Mouse (Mus musculus): ENCODE data around the gene Igf2bp3. TPM values are rescaled to one million over a fixed set of nuclear protein-coding genes. Genes with fewer than 3 reads are reported as not detected.

Gene Igf2bp3
- polyA plus RNA-seq, 1 experiment from 2014 or later = 73.4 TPM

DNA sequence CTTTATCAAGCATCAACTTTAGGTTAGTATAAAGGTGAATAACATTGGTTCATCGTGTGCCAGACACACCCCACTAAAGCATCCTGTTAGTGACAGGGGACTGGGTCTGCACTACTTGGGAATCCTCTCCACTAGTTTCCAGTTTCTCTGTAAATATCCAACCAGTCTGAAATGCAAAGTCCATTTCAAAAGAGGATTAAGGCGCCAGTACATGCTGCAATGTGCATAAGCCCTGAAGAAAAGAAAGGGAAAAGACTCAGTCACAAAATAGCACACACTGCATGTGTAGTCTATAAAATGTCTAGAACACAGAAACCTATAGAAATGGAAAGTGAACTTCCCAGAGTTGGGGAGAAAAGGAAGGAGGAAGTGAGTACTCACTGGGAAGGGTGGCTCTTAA lies 68.3 kb downstream of the Igf2bp3 start:
- H3K4me3 ChIP-seq (ENCODE audit: low read length) = no peak overlapping the region
- no peaks in the 10 kb centered on the region for H3K36me3 ChIP-seq (ENCODE audit: control insufficient read depth, insufficient read depth, low read length)
- WGBS = 81% methylated on average over 2 of the region's 2 CpGs
- ATAC-seq (ENCODE audit: low FRiP score, low TSS enrichment) = no peak
- no peak overlapping the region for H3K4me2 ChIP-seq (replicated peaks; ENCODE audit: low read depth, low read length)
- H3K27me3 ChIP-seq (ENCODE audit: control insufficient read depth, insufficient read depth, low read length) = no peaks in the 10 kb centered on the region
- H3K9me3 ChIP-seq (ENCODE audit: control insufficient read depth, low read length) = no peaks in the 10 kb centered on the region
- H3K9ac ChIP-seq (ENCODE audit: low read depth, low read length) = no peak overlapping the region
- H3K27ac ChIP-seq (ENCODE audit: low read depth, low read length) = no peak overlapping the region
- peaks cover 8% of the 10 kb centered on the region for H3K4me1 ChIP-seq (ENCODE audit: control insufficient read depth, insufficient read depth, low read length)

- 88% methylated on average over 9 of the region's 9 CpGs for WGBS
- Histone ChIP-seq H3K9me3 (ENCODE audit: control insufficient read depth, low read length) (no peaks in the 10 kb centered on the region), H3K4me3 (ENCODE audit: low read length) (no peak overlapping the region), H3K4me1 (ENCODE audit: control insufficient read depth, insufficient read depth, low read length) (0 out of 2 replicates have a peak, but pooled peaks cover 1% of the 10 kb centered on the region), H3K4me2 (replicated peaks; ENCODE audit: low read depth, low read length) (no peak overlapping the region), H3K9ac (ENCODE audit: low read depth, low read length) (no peak overlapping the region), H3K27me3 (ENCODE audit: control insufficient read depth, insufficient read depth, low read length) (no peaks in the 10 kb centered on the region), H3K27ac (ENCODE audit: low read depth, low read length) (no peak overlapping the region), H3K36me3 (ENCODE audit: control insufficient read depth, insufficient read depth, low read length) (no peaks in the 10 kb centered on the region)
- no peak for ATAC-seq (ENCODE audit: low FRiP score, low TSS enrichment)
These were observed 72.3 kb downstream of the Igf2bp3 start for GRCm38 (mm10) chr6:49142428-49142827.

DNA sequence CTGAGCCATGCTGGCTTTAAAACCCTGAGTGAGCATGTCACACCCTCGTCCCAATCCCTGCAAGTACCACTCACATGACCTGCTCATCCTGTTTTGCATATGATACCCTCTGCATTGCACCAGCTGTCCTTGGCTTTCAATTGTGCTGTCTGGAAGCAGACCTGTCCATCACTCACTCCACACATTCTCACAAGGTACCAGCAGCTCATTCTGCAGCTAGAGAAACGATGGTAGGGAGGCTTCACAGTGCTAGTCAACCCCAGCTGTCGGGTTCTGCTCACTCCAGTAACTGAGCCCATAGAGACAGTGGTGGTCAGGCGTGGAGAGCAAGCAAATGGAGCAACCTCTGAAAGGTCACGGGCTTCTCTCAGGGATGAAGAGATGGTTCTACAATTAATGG lies 73.6 kb downstream of the Igf2bp3 start:
- H3K27ac ChIP-seq (ENCODE audit: low read depth, low read length) = no peak overlapping the region
- no peaks in the 10 kb centered on the region for H3K9me3 ChIP-seq (ENCODE audit: control insufficient read depth, low read length)
- H3K4me1 ChIP-seq (ENCODE audit: control insufficient read depth, insufficient read depth, low read length) = no peaks in the 10 kb centered on the region
- H3K4me3 ChIP-seq (ENCODE audit: low read length) = no peak overlapping the region
- no peaks in the 10 kb centered on the region for H3K36me3 ChIP-seq (ENCODE audit: control insufficient read depth, insufficient read depth, low read length)
- no peak overlapping the region for H3K4me2 ChIP-seq (replicated peaks; ENCODE audit: low read depth, low read length)
- ATAC-seq (ENCODE audit: low FRiP score, low TSS enrichment) = no peak
- no peaks in the 10 kb centered on the region for H3K27me3 ChIP-seq (ENCODE audit: control insufficient read depth, insufficient read depth, low read length)
- H3K9ac ChIP-seq (ENCODE audit: low read depth, low read length) = no peak overlapping the region
- 69% methylated on average over 5 of the region's 5 CpGs for whole genome bisulfite sequencing

DNA sequence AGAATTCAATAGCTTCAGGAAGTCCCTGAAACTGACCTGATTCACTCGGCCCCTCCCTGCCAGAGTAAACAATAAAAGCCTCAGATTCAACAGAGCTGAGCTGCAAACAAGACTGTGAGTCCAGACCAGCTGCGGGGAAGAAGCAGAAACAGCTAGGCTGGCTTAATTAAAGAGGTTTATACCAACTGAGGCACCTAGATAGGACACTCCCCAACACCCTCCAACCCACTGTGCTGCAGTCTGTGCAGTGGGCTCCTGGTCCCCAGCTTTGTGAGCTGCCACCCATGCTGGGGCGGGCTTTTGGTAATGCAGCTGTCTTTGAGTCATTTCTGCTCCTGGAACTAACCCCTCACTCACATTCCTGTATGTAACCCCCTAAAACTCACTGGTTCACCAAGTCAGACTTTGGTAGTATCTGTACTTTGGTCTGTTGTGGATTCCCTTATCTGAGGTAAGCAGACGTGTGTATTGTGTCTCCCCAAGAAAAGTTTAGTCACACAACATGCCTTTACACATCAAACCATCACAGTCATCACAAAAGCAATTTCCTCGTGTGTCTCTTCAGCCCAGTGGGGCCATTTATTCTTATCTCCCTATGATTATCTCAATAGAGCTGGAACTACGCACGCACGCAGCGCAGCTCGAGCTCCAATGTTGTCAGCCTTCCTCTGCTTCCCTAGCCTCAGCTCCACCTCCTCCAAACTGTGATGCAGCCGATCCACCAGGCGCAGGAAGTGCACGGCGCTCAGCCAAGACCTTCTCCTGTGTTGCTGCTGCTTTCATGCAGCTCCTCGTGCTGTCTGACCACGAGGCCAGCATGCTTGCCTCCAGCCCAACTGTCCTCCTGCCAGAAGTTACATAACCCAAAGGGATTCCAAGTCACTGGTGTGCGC lies 76.4 kb downstream of the Igf2bp3 start:
- no peak for ATAC-seq (ENCODE audit: low FRiP score, low TSS enrichment)
- WGBS = 87% methylated on average over 17 of the region's 17 CpGs
- Histone ChIP-seq H3K4me1 (ENCODE audit: control insufficient read depth, insufficient read depth, low read length) (peaks cover 6% of the 10 kb centered on the region; the same call in 1 of the 2 replicates), H3K27ac (ENCODE audit: low read depth, low read length) (no peak overlapping the region), H3K27me3 (ENCODE audit: control insufficient read depth, insufficient read depth, low read length) (no peaks in the 10 kb centered on the region), H3K9me3 (ENCODE audit: control insufficient read depth, low read length) (no peaks in the 10 kb centered on the region), H3K9ac (ENCODE audit: low read depth, low read length) (no peak overlapping the region), H3K4me2 (replicated peaks; ENCODE audit: low read depth, low read length) (no peak overlapping the region), H3K36me3 (ENCODE audit: control insufficient read depth, insufficient read depth, low read length) (no peaks in the 10 kb centered on the region), H3K4me3 (ENCODE audit: low read length) (no peak overlapping the region)

DNA sequence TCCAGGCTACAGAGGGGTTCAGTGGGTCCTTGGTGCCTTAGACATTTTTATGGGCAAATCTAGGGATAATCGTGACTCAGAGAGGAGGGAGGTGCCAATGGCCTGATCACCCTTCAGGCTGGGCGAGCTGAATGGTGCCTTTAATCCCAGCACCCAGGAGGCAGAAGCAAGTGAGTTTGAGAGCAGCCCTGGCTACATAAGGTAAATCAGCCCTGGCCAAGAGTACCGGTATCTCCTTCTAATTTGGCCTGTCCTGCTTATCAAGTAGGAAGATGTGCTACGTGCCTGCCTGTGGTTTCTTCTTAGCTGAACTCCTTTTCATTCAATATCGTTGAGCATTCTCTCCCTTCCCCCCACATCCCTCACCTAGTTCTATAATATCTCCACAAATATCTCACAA lies 78.0 kb downstream of the Igf2bp3 start:
- peaks cover 7% of the 10 kb centered on the region; the same call in 1 of the 2 replicates for H3K36me3 ChIP-seq (ENCODE audit: control insufficient read depth, insufficient read depth, low read length)
- WGBS = 67% methylated on average over 5 of the region's 5 CpGs
- H3K4me3 ChIP-seq (ENCODE audit: low read length) = no peak overlapping the region
- no peaks in the 10 kb centered on the region for H3K9me3 ChIP-seq (ENCODE audit: control insufficient read depth, low read length)
- no peak overlapping the region for H3K9ac ChIP-seq (ENCODE audit: low read depth, low read length)
- H3K4me1 ChIP-seq (ENCODE audit: control insufficient read depth, insufficient read depth, low read length) = peaks cover 6% of the 10 kb centered on the region; the same call in 1 of the 2 replicates
- no peak for ATAC-seq (ENCODE audit: low FRiP score, low TSS enrichment)
- H3K27ac ChIP-seq (ENCODE audit: low read depth, low read length) = no peak overlapping the region
- no peaks in the 10 kb centered on the region for H3K27me3 ChIP-seq (ENCODE audit: control insufficient read depth, insufficient read depth, low read length)
- no peak overlapping the region for H3K4me2 ChIP-seq (replicated peaks; ENCODE audit: low read depth, low read length)

- Histone ChIP-seq H3K27me3 (ENCODE audit: control insufficient read depth, insufficient read depth, low read length) (no peaks in the 10 kb centered on the region), H3K9ac (ENCODE audit: low read depth, low read length) (no peak overlapping the region), H3K9me3 (ENCODE audit: control insufficient read depth, low read length) (no peaks in the 10 kb centered on the region), H3K36me3 (ENCODE audit: control insufficient read depth, insufficient read depth, low read length) (peaks cover 7% of the 10 kb centered on the region; the same call in 1 of the 2 replicates), H3K4me1 (ENCODE audit: control insufficient read depth, insufficient read depth, low read length) (peaks cover 6% of the 10 kb centered on the region; the same call in 1 of the 2 replicates), H3K4me2 (replicated peaks; ENCODE audit: low read depth, low read length) (no peak overlapping the region), H3K4me3 (ENCODE audit: low read length) (no peak overlapping the region), H3K27ac (ENCODE audit: low read depth, low read length) (no peak overlapping the region)
- ATAC-seq (ENCODE audit: low FRiP score, low TSS enrichment) = no peak
- WGBS = 62% methylated on average over 6 of the region's 6 CpGs
These were observed 82.2 kb downstream of the Igf2bp3 start for GRCm38 (mm10) chr6:49132352-49133090.

GRCm38 (mm10) chr6:49131855-49132254 lies 82.9 kb downstream of the Igf2bp3 start:
- Histone ChIP-seq H3K4me1 (ENCODE audit: control insufficient read depth, insufficient read depth, low read length) (peaks cover 6% of the 10 kb centered on the region; the same call in 1 of the 2 replicates), H3K27ac (ENCODE audit: low read depth, low read length) (no peak overlapping the region), H3K36me3 (ENCODE audit: control insufficient read depth, insufficient read depth, low read length) (peaks cover 7% of the 10 kb centered on the region; the same call in 1 of the 2 replicates), H3K27me3 (ENCODE audit: control insufficient read depth, insufficient read depth, low read length) (no peaks in the 10 kb centered on the region), H3K9me3 (ENCODE audit: control insufficient read depth, low read length) (no peaks in the 10 kb centered on the region), H3K9ac (ENCODE audit: low read depth, low read length) (no peak overlapping the region), H3K4me3 (ENCODE audit: low read length) (no peak overlapping the region), H3K4me2 (replicated peaks; ENCODE audit: low read depth, low read length) (no peak overlapping the region)
- WGBS = 81% methylated on average over 9 of the region's 9 CpGs
- ATAC-seq (ENCODE audit: low FRiP score, low TSS enrichment) = no peak

DNA sequence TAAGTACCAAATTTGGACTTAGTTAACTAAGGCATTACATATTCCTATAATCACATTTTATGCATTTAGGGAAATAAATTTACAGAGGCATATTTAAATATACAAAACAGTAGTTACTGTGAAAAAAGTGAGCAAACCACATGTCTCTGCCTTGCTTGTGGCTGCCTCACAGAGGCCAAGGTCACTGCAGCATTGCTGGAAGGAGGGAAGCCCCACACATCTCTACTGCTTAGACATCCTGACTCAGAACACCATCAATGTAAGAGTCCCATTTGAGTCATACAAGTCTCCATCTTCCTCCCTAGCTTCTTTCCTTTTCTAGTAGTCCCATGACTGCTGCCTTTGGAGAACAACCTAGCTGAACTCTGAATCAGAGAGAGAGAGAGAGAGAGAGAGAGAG lies 84.4 kb downstream of the Igf2bp3 start:
- Histone ChIP-seq H3K27me3 (ENCODE audit: control insufficient read depth, insufficient read depth, low read length) (no peaks in the 10 kb centered on the region), H3K9me3 (ENCODE audit: control insufficient read depth, low read length) (no peaks in the 10 kb centered on the region), H3K4me1 (ENCODE audit: control insufficient read depth, insufficient read depth, low read length) (peaks cover under 1% of the 10 kb centered on the region; the same call in 1 of the 2 replicates), H3K36me3 (ENCODE audit: control insufficient read depth, insufficient read depth, low read length) (peaks cover 10% of the 10 kb centered on the region; the same call in 1 of the 2 replicates), H3K27ac (ENCODE audit: low read depth, low read length) (no peak overlapping the region), H3K4me3 (ENCODE audit: low read length) (no peak overlapping the region), H3K4me2 (replicated peaks; ENCODE audit: low read depth, low read length) (no peak overlapping the region), H3K9ac (ENCODE audit: low read depth, low read length) (no peak overlapping the region)
- no peak for ATAC-seq (ENCODE audit: low FRiP score, low TSS enrichment)

- no peak overlapping the region for H3K4me2 ChIP-seq (replicated peaks; ENCODE audit: low read depth, low read length)
- no peak overlapping the region for H3K27ac ChIP-seq (ENCODE audit: low read depth, low read length)
These were observed 94.4 kb downstream of the Igf2bp3 start for GRCm38 (mm10) chr6:49120370-49120769.

More at GRCm38 (mm10) chr6:49120370-49120769, 94.4 kb downstream of the Igf2bp3 start:
- peaks cover 17% of the 10 kb centered on the region for H3K36me3 ChIP-seq (ENCODE audit: control insufficient read depth, insufficient read depth, low read length)
- no peak overlapping the region for H3K9ac ChIP-seq (ENCODE audit: low read depth, low read length)
- no peak for ATAC-seq (ENCODE audit: low FRiP score, low TSS enrichment)
- no peaks in the 10 kb centered on the region for H3K4me1 ChIP-seq (ENCODE audit: control insufficient read depth, insufficient read depth, low read length)
- H3K4me3 ChIP-seq (ENCODE audit: low read length) = no peak overlapping the region
- WGBS = 91% methylated on average over 3 of the region's 3 CpGs
- no peaks in the 10 kb centered on the region for H3K27me3 ChIP-seq (ENCODE audit: control insufficient read depth, insufficient read depth, low read length)
- H3K9me3 ChIP-seq (ENCODE audit: control insufficient read depth, low read length) = no peaks in the 10 kb centered on the region

Measured in kidney, embryonic 14.5 days (tissue).